Mouse (Mus musculus): ENCODE measurements around the gene Clba1. TPM values are rescaled to one million over a fixed set of nuclear protein-coding genes. Genes with fewer than 3 reads are reported as not detected.

Clba1 gene
- polyA plus RNA-seq, 1 experiment from 2014 or later, result 24.2 TPM

DNA sequence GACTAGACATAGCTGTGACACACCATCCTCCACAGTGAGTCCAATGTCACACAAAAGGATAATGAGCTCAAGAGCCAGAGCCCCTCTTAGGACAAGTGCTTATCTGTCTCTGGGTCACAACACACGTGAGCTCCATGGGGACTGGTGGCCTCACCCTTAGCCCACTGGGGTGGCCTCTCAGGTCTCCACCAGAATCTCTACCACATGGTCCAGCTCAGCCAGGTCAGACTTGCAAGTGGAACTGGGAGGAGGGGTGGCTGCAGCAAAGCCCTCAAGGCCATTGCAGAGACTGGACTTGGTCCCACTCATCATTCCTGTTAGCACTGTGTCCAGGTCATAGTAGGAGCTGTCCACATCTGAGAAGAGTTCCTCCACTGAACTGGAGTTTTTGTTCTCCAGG is 12.5 kb downstream of the Clba1 start:
- Histone ChIP-seq H3K9me3 (ENCODE audit: control insufficient read depth, low read length) (no peaks in the 10 kb centered on the region), H3K27ac (ENCODE audit: low read depth, low read length) (no peak overlapping the region), H3K4me1 (ENCODE audit: control insufficient read depth, insufficient read depth, low read depth, low read length) (peaks cover 4% of the 10 kb centered on the region), H3K27me3 (replicated peaks; ENCODE audit: control insufficient read depth, insufficient read depth, low read length) (no peaks in the 10 kb centered on the region), H3K36me3 (ENCODE audit: control insufficient read depth, insufficient read depth, low read length) (peaks cover 20% of the 10 kb centered on the region), H3K4me2 (ENCODE audit: low read length) (no peak overlapping the region), H3K4me3 (ENCODE audit: low read length) (no peak overlapping the region), H3K9ac (ENCODE audit: low read depth, low read length) (no peak overlapping the region)
- WGBS, result 61% methylated on average over 1 of the region's 1 CpGs
- ATAC-seq, result 0 out of 2 replicates have a peak, but pooled peaks have one; percentile 28

- Histone ChIP-seq H3K4me1 (ENCODE audit: control insufficient read depth, insufficient read depth, low read depth, low read length) (peaks cover 8% of the 10 kb centered on the region), H3K27me3 (replicated peaks; ENCODE audit: control insufficient read depth, insufficient read depth, low read length) (no peaks in the 10 kb centered on the region), H3K36me3 (ENCODE audit: control insufficient read depth, insufficient read depth, low read length) (peaks cover 20% of the 10 kb centered on the region), H3K27ac (ENCODE audit: low read depth, low read length) (no peak overlapping the region), H3K4me3 (ENCODE audit: low read length) (no peak overlapping the region), H3K9me3 (ENCODE audit: control insufficient read depth, low read length) (no peaks in the 10 kb centered on the region), H3K9ac (ENCODE audit: low read depth, low read length) (no peak overlapping the region), H3K4me2 (ENCODE audit: low read length) (no peak overlapping the region)
- no peak for ATAC-seq
- 84% methylated on average over 4 of the region's 4 CpGs for WGBS
These were observed 13.2 kb downstream of the Clba1 start for GRCm38 (mm10) chr12:112821974-112822373.

DNA sequence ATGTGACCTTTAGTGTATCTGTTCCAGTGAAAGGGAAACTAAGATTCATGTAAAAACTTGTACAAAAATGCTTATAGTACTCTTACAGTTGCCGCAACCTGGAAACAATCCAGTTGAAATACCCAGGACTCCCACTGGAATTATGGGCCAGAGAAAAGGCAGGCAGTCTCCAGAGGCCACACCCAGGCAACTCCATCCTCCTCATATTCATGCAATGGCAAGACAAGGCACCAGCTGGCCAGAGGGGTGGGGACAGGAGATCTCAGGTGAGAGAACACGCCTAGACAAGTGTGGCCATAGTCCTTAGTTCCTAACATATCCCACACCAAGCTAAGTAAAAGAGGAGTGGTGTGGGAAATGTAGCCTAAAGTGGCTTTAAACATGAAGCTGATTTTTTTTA is 13.9 kb downstream of the Clba1 start:
- H3K27ac ChIP-seq (ENCODE audit: low read depth, low read length), result no peak overlapping the region
- H3K4me3 ChIP-seq (ENCODE audit: low read length), result no peak overlapping the region
- H3K4me2 ChIP-seq (ENCODE audit: low read length), result no peak overlapping the region
- H3K36me3 ChIP-seq (ENCODE audit: control insufficient read depth, insufficient read depth, low read length), result peaks cover 21% of the 10 kb centered on the region
- ATAC-seq, result no peak
- H3K4me1 ChIP-seq (ENCODE audit: control insufficient read depth, insufficient read depth, low read depth, low read length), result peaks cover 15% of the 10 kb centered on the region
- H3K9ac ChIP-seq (ENCODE audit: low read depth, low read length), result no peak overlapping the region
- H3K9me3 ChIP-seq (ENCODE audit: control insufficient read depth, low read length), result no peaks in the 10 kb centered on the region
- no peaks in the 10 kb centered on the region for H3K27me3 ChIP-seq (replicated peaks; ENCODE audit: control insufficient read depth, insufficient read depth, low read length)
- 69% methylated on average over 2 of the region's 2 CpGs for WGBS

DNA sequence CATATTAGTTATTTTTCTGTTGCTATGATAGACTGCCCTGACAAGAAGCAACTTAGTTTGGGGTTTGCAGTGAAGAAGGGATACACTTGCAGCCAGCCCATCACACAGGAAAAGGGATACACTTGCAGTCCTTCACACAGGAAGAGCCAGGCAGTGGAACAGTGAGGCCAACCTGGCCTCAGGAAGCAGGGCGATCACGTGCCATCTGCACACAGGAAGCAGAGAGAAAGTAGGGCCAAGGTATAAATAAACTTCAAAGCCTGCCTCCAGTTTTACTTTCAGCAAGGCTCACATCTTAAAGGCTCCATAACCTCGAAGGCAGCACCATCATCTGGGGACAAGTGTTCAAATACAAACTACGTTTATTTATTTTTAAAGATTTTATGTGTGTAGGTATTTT is 14.5 kb downstream of the Clba1 start:
- Histone ChIP-seq H3K36me3 (ENCODE audit: control insufficient read depth, insufficient read depth, low read length) (peaks cover 21% of the 10 kb centered on the region), H3K27ac (ENCODE audit: low read depth, low read length) (no peak overlapping the region), H3K9ac (ENCODE audit: low read depth, low read length) (no peak overlapping the region), H3K4me3 (ENCODE audit: low read length) (no peak overlapping the region), H3K4me1 (ENCODE audit: control insufficient read depth, insufficient read depth, low read depth, low read length) (peaks cover 21% of the 10 kb centered on the region), H3K4me2 (ENCODE audit: low read length) (no peak overlapping the region), H3K9me3 (ENCODE audit: control insufficient read depth, low read length) (no peaks in the 10 kb centered on the region), H3K27me3 (replicated peaks; ENCODE audit: control insufficient read depth, insufficient read depth, low read length) (no peaks in the 10 kb centered on the region)
- ATAC-seq, result no peak
- 86% methylated on average over 4 of the region's 4 CpGs for WGBS

- Histone ChIP-seq H3K4me2 (ENCODE audit: low read length) (no peak overlapping the region), H3K4me3 (ENCODE audit: low read length) (no peak overlapping the region), H3K27me3 (replicated peaks; ENCODE audit: control insufficient read depth, insufficient read depth, low read length) (no peaks in the 10 kb centered on the region), H3K27ac (ENCODE audit: low read depth, low read length) (no peak overlapping the region), H3K36me3 (ENCODE audit: control insufficient read depth, insufficient read depth, low read length) (peaks cover 6% of the 10 kb centered on the region; the same call in 1 of the 2 replicates), H3K4me1 (ENCODE audit: control insufficient read depth, insufficient read depth, low read depth, low read length) (peaks cover 31% of the 10 kb centered on the region), H3K9me3 (ENCODE audit: control insufficient read depth, low read length) (no peaks in the 10 kb centered on the region), H3K9ac (ENCODE audit: low read depth, low read length) (no peak overlapping the region)
- no peak for ATAC-seq
- 90% methylated on average over 5 of the region's 5 CpGs for WGBS
These were observed 17.2 kb downstream of the Clba1 start for GRCm38 (mm10) chr12:112825901-112826300.

- H3K36me3 ChIP-seq (ENCODE audit: control insufficient read depth, insufficient read depth, low read length), result 0 out of 2 replicates have a peak, but pooled peaks cover 2% of the 10 kb centered on the region
- H3K9ac ChIP-seq (ENCODE audit: low read depth, low read length), result peak overlapping the region; percentile 90
- peak; percentile 82 for ATAC-seq
- H3K4me3 ChIP-seq (ENCODE audit: low read length), result peak overlapping the region; percentile 62
- no peaks in the 10 kb centered on the region for H3K27me3 ChIP-seq (replicated peaks; ENCODE audit: control insufficient read depth, insufficient read depth, low read length)
- 1% methylated on average over 32 of the region's 51 CpGs for WGBS
- H3K27ac ChIP-seq (ENCODE audit: low read depth, low read length), result peak overlapping the region; percentile 94
- H3K4me2 ChIP-seq (ENCODE audit: low read length), result peak overlapping the region; percentile 81
- no peaks in the 10 kb centered on the region for H3K9me3 ChIP-seq (ENCODE audit: control insufficient read depth, low read length)
- peaks cover 33% of the 10 kb centered on the region for H3K4me1 ChIP-seq (ENCODE audit: control insufficient read depth, insufficient read depth, low read depth, low read length)
These were observed 19.9 kb downstream of the Clba1 start for GRCm38 (mm10) chr12:112828501-112829243.

DNA sequence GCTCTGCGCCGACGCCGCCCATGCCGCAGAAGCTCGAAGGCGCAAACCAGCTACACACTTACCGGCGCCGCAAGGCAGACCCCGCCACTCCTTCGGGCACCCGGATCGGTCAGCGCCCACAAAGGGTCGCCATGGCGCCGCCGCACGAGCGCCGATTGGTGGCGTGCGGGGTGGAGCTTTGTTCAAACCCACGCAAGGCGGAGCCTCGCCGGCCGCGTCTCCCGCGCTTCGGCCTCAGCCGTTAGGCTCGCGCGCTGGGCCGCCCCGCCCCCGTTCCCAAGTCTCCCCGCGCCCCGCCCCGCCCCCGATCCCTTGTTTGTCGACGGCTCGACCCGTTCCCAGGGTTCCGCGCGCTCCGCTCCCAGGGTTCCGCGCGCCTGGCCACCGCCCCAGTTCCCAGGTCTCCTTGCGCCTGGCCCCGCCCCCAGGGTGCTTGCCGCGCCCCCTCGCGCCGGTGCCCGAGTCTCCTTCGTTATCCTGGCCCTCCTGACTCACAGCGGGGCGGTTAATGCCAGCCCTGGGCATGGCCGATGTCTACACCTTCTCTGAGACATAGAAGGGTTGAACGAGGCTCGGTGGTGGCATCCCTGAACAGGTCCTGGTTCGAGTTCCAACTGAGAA is 20.6 kb downstream of the Clba1 start, which contains the start of gene Cdca4:
Gene Cdca4, minus strand, starts transcription at position 180 of the 621 bp plus-strand sequence.
- WGBS, result under 1% methylated on average over 47 of the region's 72 CpGs
- H3K4me3 ChIP-seq (ENCODE audit: low read length), result peak within 1 kb of the TSS; percentile 62
- H3K9me3 ChIP-seq (ENCODE audit: control insufficient read depth, low read length), result no peaks in the 10 kb centered on the region
- H3K4me1 ChIP-seq (ENCODE audit: control insufficient read depth, insufficient read depth, low read depth, low read length), result peaks cover 30% of the 10 kb centered on the region
- peak within 1 kb of the TSS; percentile 90 for H3K9ac ChIP-seq (ENCODE audit: low read depth, low read length)
- ATAC-seq, result peak; percentile 98
- H3K36me3 ChIP-seq (ENCODE audit: control insufficient read depth, insufficient read depth, low read length), result 0 out of 2 replicates have a peak, but pooled peaks cover 2% of the 10 kb centered on the region
- H3K27me3 ChIP-seq (replicated peaks; ENCODE audit: control insufficient read depth, insufficient read depth, low read length), result no peaks in the 10 kb centered on the region
- peak within 1 kb of the TSS; percentile 81 for H3K4me2 ChIP-seq (ENCODE audit: low read length)
- peak within 1 kb of the TSS; percentile 94 for H3K27ac ChIP-seq (ENCODE audit: low read depth, low read length)

DNA sequence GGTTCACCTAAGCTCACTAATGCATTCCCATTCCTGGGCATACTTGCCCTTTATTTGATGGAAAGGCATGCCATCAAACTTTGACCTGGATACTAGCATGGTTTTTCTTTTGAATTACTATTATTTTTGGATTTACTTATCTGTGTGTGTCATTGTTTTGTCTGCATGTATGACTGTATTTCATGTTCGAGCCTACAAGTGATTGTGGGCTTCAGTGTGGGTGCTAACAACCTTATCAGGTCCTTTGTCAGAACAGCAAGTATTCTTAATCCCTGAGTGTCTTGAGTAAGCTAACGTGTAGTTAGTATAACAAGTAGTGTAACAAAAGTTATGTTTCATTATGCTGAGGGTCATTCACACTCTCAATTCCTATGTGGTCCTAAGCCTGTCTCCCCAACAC is 21.4 kb downstream of the Clba1 start:
- Histone ChIP-seq H3K27ac (ENCODE audit: low read depth, low read length) (peak overlapping the region; percentile 55), H3K36me3 (ENCODE audit: control insufficient read depth, insufficient read depth, low read length) (0 out of 2 replicates have a peak, but pooled peaks cover 2% of the 10 kb centered on the region), H3K4me1 (ENCODE audit: control insufficient read depth, insufficient read depth, low read depth, low read length) (peaks cover 30% of the 10 kb centered on the region), H3K9me3 (ENCODE audit: control insufficient read depth, low read length) (no peaks in the 10 kb centered on the region), H3K27me3 (replicated peaks; ENCODE audit: control insufficient read depth, insufficient read depth, low read length) (no peaks in the 10 kb centered on the region), H3K4me2 (ENCODE audit: low read length) (peak overlapping the region; percentile 74), H3K4me3 (ENCODE audit: low read length) (peak overlapping the region; percentile 62), H3K9ac (ENCODE audit: low read depth, low read length) (peak overlapping the region; percentile 69)
- WGBS, result 37% methylated on average over 2 of the region's 2 CpGs
- no peak for ATAC-seq

DNA sequence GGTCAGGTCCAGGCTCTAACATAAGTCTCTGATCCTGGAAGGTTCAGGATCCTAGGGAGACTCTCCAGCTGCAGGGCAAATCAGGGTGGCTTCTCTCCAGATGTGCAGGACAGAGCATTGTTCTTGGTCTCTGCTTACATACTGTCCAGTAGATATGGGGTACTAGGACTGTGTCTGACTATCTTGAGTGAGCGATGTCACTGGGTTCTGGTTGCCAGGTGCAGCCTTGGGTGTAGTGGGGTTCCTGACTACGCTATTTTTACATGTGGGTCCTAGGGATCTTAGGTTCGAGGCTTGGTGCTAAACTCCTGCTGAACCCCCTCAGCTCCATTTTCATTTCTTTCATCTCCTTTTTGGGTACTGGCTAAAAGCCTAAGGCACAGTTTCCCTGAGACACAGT is 21.8 kb downstream of the Clba1 start:
- peak overlapping the region; percentile 62 for H3K4me3 ChIP-seq (ENCODE audit: low read length)
- H3K9ac ChIP-seq (ENCODE audit: low read depth, low read length), result peak overlapping the region; percentile 69
- H3K36me3 ChIP-seq (ENCODE audit: control insufficient read depth, insufficient read depth, low read length), result 0 out of 2 replicates have a peak, but pooled peaks cover 2% of the 10 kb centered on the region
- H3K27me3 ChIP-seq (replicated peaks; ENCODE audit: control insufficient read depth, insufficient read depth, low read length), result no peaks in the 10 kb centered on the region
- peak overlapping the region; percentile 74 for H3K4me2 ChIP-seq (ENCODE audit: low read length)
- no peak for ATAC-seq
- no peak overlapping the region for H3K27ac ChIP-seq (ENCODE audit: low read depth, low read length)
- peaks cover 30% of the 10 kb centered on the region for H3K4me1 ChIP-seq (ENCODE audit: control insufficient read depth, insufficient read depth, low read depth, low read length)
- WGBS, result 86% methylated on average over 3 of the region's 3 CpGs
- no peaks in the 10 kb centered on the region for H3K9me3 ChIP-seq (ENCODE audit: control insufficient read depth, low read length)

Data from hindbrain, embryonic 16.5 days (tissue).